Mouse (Mus musculus) G1E (cell line): ENCODE results near the gene Ccnd3. TPM values are rescaled to one million over a fixed set of nuclear protein-coding genes. Genes with fewer than 3 reads are reported as not detected.

Experiments used
- ATAC-seq: 2 replicates; pipeline ENCODE4 v1.8.0; 2016; ENCODE audit warnings: mild to moderate bottlenecking; ENCODE audit not compliant: insufficient number of reproducible peaks, poor library complexity, low FRiP score, severe bottlenecking; ENCODE audit errors: extremely low read depth
- DNase-seq: peaks from one replicate; pipeline ENCODE4 v3.0.0; 2012; ENCODE audit warnings: low spot score
- H3K27me3 ChIP-seq: 2 replicates; pipeline ENCODE4 v1.6.1; 2012; ENCODE audit warnings: mild to moderate bottlenecking, low read length, inconsistent platforms; ENCODE audit not compliant: insufficient read depth
- H3K36me3 ChIP-seq: replicated peaks from 2 replicates; pipeline ENCODE3; 2012; ENCODE audit warnings: mild to moderate bottlenecking, inconsistent platforms
- H3K4me1 ChIP-seq: 2 replicates; pipeline ENCODE4 v1.6.1; 2012; ENCODE audit warnings: low read depth, low read length, inconsistent platforms, mixed read lengths; ENCODE audit not compliant: insufficient read depth
- H3K4me3 ChIP-seq: 2 replicates; pipeline ENCODE4 v1.5.1; 2012; ENCODE audit warnings: low read depth, mild to moderate bottlenecking, inconsistent platforms, low read length, moderate library complexity, mixed read lengths
- H3K9me3 ChIP-seq: replicated peaks from 2 replicates; pipeline ENCODE4 v1.6.1; 2012; ENCODE audit warnings: inconsistent platforms
- CTCF ChIP-seq: IDR thresholded peaks from 2 replicates; pipeline ENCODE4 v1.5.1; 2012; ENCODE audit warnings: low read depth, low read length, inconsistent platforms, mixed read lengths
- GATA1 ChIP-seq: IDR thresholded peaks from 2 replicates; pipeline ENCODE4 v1.6.1; 2012; ENCODE audit warnings: borderline replicate concordance, low read length, inconsistent platforms, mixed read lengths
- GATA2 ChIP-seq: IDR thresholded peaks from 2 replicates; pipeline ENCODE4 v1.6.1; 2012; ENCODE audit warnings: low read depth, low read length, inconsistent platforms, borderline replicate concordance
- POLR2AphosphoS5 ChIP-seq: IDR thresholded peaks from 2 replicates; pipeline ENCODE4 v1.6.1; 2012; ENCODE audit warnings: low read depth, low read length, inconsistent platforms; ENCODE audit not compliant: insufficient replicate concordance
- TAL1 ChIP-seq: conservative IDR thresholded peaks from 2 replicates; pipeline ENCODE4 v1.6.1; 2012; ENCODE audit warnings: low read depth, low read length, inconsistent platforms, mixed read lengths
- polyA plus RNA-seq: library from polyadenylated mRNA; stranded (reverse); fragments of >175 nt; gene quantifications from 2 replicates; pipeline ENCODE4 v1.2.3, GENCODE M21; 2012
- total RNA-seq, 2 experiments: library from RNA; stranded (forward) in 1 of 2; stranded (reverse) in 1 of 2; fragments of 200-1000 nt in 1 of 2; fragments of >200 nt in 1 of 2; fragmentation: Nextera tagmentation in 1 of 2; gene quantifications; 2 replicates each; pipeline ENCODE4 v1.2.3; 2014 to 2017

The Ccnd3 gene
- total and polyA plus RNA-seq, 3 experiments = 134 to 426 (median 229) TPM

DNA sequence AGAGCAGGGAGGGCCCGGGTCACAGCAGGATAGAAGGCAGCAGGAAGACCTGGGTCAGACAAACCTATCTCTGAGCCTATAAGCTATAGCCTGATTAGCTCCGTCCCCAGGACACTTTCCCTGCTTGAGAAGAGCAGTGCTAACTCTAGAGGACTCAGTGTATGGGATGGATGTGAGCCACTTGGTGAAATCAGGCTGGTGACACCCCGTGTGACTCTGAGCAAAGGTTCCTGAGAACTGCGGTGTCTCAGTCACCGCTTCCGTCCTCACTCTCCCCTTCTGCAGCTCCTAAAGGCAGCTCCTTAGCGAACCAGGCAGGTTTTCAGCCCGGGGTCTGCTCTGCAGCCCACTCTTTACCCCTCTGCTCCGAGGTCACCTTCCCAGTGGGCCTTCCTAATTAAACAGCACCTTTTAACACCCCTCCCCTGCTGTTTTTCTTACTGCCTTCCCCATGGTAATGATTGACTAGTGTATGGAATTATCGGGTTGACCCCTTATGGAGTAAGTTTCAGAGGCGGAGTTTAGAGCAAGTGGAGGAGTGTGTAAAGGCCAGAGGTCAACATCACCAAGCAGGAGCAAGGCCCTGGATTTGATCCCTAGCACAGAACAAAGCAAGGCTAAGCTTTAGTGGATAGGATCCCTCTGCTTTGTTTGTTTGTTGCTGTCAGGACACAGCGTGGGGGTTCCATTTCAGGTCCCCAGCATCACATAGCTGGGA lies 40.4 kb upstream of the Ccnd3 start:
- H3K27me3 ChIP-seq = peaks cover 72% of the 10 kb centered on the region
- no peak overlapping the region for H3K4me3 ChIP-seq
- TF ChIP-seq GATA1 = no peak
- no peak for TF ChIP-seq POLR2AphosphoS5
- no peak for TF ChIP-seq GATA2
- TF ChIP-seq CTCF = no peak
- no peak for TF ChIP-seq TAL1
- DNase-seq (no peak), ATAC-seq (no peak)
- H3K4me1 ChIP-seq = no peaks in the 10 kb centered on the region
- H3K36me3 ChIP-seq = no peaks in the 10 kb centered on the region
- H3K9me3 ChIP-seq = no peaks in the 10 kb centered on the region

DNA sequence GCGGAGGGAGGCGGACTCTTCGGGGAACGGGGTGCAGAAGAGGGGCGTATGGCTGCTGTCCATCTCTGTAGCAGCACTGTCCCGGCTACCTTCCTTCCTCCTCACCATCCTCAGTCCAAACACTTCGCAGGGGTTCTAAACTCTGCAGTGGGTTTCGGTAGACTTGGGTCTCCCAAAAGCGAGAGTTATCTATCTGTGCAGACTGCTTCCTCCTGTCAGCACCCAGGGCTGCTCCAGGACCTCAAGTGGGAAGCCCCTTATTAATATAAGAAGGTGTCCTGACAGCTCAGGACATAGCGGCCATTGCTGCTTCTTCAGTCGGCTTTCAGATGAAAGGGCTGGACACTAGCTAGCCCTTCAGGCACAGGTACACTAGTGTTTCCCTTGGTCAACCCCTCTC lies 39.8 kb upstream of the Ccnd3 start:
- H3K27me3 ChIP-seq = peaks cover 69% of the 10 kb centered on the region
- H3K36me3 ChIP-seq = no peaks in the 10 kb centered on the region
- no peak for DNase-seq
- no peak for ATAC-seq
- H3K4me1 ChIP-seq = no peaks in the 10 kb centered on the region
- no peaks in the 10 kb centered on the region for H3K9me3 ChIP-seq
- TF ChIP-seq GATA2 (no peak), POLR2AphosphoS5 (no peak), GATA1 (no peak), TAL1 (no peak), CTCF (no peak)
- H3K4me3 ChIP-seq = no peak overlapping the region

DNA sequence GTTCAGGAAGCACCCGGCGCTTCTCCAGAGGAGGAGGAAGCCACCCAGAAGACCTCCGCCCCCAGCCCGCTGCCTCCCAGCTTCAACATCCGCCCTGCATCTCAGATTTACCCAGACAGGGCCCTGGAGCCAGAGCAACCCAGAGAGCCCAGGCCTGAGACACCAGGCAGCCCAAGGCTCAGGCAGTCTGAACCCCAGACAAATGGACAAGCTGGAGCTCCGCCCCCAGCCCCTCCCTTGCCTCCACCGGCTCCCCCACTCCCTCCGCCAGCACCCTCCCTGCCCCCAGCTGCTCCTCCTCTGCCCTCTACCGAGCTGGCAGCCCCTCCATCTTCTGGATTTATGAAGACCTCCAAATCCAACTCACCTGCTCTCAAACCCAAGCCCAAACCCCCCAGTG lies 38.6 kb upstream of the Ccnd3 start:
- no peak for ATAC-seq
- no peak for TF ChIP-seq GATA1
- Histone ChIP-seq H3K27me3 (peaks cover 67% of the 10 kb centered on the region), H3K4me1 (no peaks in the 10 kb centered on the region), H3K36me3 (no peaks in the 10 kb centered on the region), H3K9me3 (no peaks in the 10 kb centered on the region), H3K4me3 (no peak overlapping the region)
- DNase-seq = no peak

DNA sequence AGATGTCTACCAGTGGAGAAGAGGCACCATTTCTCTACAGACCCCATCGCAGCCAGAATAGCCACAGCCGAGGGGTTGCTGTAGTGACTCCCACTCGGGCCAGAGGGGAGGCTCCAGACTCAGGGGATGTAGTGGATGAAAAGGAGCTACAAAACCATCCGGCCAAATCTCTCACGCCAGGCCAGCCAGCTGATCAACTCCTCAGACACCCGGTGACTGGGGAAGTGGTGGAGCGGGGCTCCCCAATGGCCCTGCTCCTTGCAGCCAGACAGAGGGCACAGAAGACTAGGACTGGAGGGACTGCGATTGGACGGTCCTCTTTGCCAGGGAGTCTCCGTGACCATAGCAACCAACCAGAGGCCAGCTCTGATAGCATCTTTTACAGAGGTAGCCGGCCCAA lies 37.2 kb upstream of the Ccnd3 start:
- Histone ChIP-seq H3K9me3 (no peaks in the 10 kb centered on the region), H3K4me3 (no peak overlapping the region), H3K4me1 (no peaks in the 10 kb centered on the region), H3K27me3 (peaks cover 64% of the 10 kb centered on the region), H3K36me3 (no peaks in the 10 kb centered on the region)
- no peak for TF ChIP-seq POLR2AphosphoS5
- no peak for TF ChIP-seq GATA2
- no peak for TF ChIP-seq CTCF
- no peak for TF ChIP-seq TAL1
- no peak for TF ChIP-seq GATA1
- ATAC-seq (no peak), DNase-seq (no peak)

DNA sequence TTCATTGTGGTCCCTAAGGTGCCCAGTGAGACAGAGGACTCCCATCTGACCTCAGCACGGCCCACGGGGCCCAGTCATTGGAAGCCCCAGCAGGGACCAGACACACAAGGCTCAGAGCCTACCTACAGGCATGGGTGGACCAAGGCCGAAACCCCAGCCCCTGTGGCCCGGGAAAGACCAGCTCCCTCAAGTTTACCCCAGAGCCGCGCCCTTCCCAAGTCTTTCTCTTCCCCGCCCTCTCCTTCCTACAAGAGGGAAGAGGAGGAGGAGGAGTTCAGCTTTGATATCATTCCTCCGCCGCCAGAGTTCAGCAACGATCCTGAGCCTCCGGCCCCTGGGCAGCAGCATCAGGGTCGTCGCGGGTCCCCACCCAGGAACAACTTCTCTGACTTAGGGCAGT lies 36.8 kb upstream of the Ccnd3 start:
- TF ChIP-seq GATA1 = no peak
- peaks cover 64% of the 10 kb centered on the region for H3K27me3 ChIP-seq
- ATAC-seq = no peak
- no peak for DNase-seq
- no peaks in the 10 kb centered on the region for H3K36me3 ChIP-seq
- 0 out of 2 replicates have a peak, but pooled peaks cover under 1% of the 10 kb centered on the region for H3K4me1 ChIP-seq
- H3K4me3 ChIP-seq = no peak overlapping the region
- no peaks in the 10 kb centered on the region for H3K9me3 ChIP-seq

DNA sequence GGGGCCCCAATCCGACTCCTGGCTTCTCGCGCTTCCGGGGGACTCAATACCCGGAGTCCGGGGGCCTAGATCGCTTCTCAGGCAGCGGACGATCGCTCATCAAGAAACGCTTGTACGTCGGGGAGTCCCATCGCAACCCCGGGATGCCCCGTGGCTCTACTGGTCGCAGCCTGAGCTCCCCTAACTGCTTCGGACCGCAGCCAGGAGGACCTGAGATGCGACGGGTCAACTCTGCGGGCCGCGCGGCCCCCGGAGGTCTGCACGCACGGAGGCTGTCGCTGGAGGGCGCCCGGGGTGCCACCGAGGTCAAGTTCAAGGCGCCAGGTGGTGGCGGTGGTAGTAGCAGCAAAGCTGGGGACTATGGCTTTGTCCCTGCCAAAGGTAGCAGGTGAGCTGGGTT lies 36.4 kb upstream of the Ccnd3 start:
- Histone ChIP-seq H3K27me3 (peaks cover 64% of the 10 kb centered on the region), H3K36me3 (no peaks in the 10 kb centered on the region)

DNA sequence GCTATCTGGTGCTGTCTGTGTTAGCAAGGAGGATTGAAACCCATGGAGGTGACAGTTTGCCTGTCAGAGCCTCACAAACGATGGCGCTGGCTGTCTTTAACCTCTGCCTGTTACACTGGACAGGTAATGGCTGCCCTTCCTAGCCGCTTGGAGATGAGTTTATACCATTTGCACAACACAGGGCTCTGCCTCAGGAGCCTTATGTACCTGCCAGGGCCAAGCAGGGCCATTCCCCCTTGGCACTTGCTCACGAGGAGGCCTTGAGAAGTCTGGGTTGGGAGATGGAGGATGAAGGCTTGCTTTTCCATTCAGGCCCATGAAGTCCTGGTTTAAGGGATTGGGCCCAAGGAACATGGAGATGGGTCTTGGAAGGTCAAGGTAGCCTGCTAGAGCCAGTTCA lies 35.2 kb upstream of the Ccnd3 start:
- ATAC-seq = no peak
- Histone ChIP-seq H3K36me3 (no peaks in the 10 kb centered on the region), H3K27me3 (peaks cover 53% of the 10 kb centered on the region), H3K9me3 (no peaks in the 10 kb centered on the region), H3K4me3 (no peak overlapping the region), H3K4me1 (peaks cover 4% of the 10 kb centered on the region; the same call in 1 of the 2 replicates)
- TF ChIP-seq CTCF (no peak), GATA1 (no peak), POLR2AphosphoS5 (no peak), GATA2 (no peak), TAL1 (no peak)
- no peak for DNase-seq

More for the DNA sequence above, 36.4 kb upstream of the Ccnd3 start:
- H3K4me3 ChIP-seq = no peak overlapping the region
- peaks cover 4% of the 10 kb centered on the region; the same call in 1 of the 2 replicates for H3K4me1 ChIP-seq
- H3K9me3 ChIP-seq = no peaks in the 10 kb centered on the region
- ATAC-seq = no peak
- no peak for DNase-seq
- TF ChIP-seq POLR2AphosphoS5 = no peak
- no peak for TF ChIP-seq GATA2
- TF ChIP-seq GATA1 = no peak
- no peak for TF ChIP-seq TAL1
- no peak for TF ChIP-seq CTCF
